Mouse (Mus musculus) embryonic facial prominence, embryonic 10.5 days (tissue): ENCODE data around the gene Insl3. TPM values are rescaled to one million over a fixed set of nuclear protein-coding genes. Genes with fewer than 3 reads are reported as not detected.
"Not testable (repeated sequence)": the region's sequence is repeated elsewhere in the genome, so short reads cannot be mapped to it uniquely, and the experiment has no call there.

Experiments
- DNase-seq: peaks from one replicate; pipeline ENCODE4 v3.0.0-alpha.2; 2017; ENCODE audit warnings: low spot score
- H3K27ac ChIP-seq: fragments of 300-500 bp; sonication (generic); replicated peaks from 2 replicates; pipeline ENCODE4 v1.5.1; 2016; ENCODE audit warnings: mild to moderate bottlenecking
- H3K27me3 ChIP-seq: fragments of 300-500 bp; sonication (generic); replicated peaks from 2 replicates; pipeline ENCODE4 v1.6.1; 2016; ENCODE audit warnings: low read depth, mild to moderate bottlenecking; ENCODE audit not compliant: poor library complexity, severe bottlenecking
- H3K36me3 ChIP-seq: fragments of 300-500 bp; sonication (generic); replicated peaks from 2 replicates; pipeline ENCODE4 v1.6.1; 2016; ENCODE audit warnings: mild to moderate bottlenecking, moderate library complexity
- H3K4me1 ChIP-seq: fragments of 300-500 bp; sonication (generic); 2 replicates; pipeline ENCODE4 v1.6.1; 2016
- H3K4me3 ChIP-seq: fragments of 300-500 bp; sonication (generic); 2 replicates; pipeline ENCODE4 v1.5.1; 2016; ENCODE audit warnings: mild to moderate bottlenecking, moderate library complexity
- H3K9me3 ChIP-seq: fragments of 300-500 bp; sonication (generic); 2 replicates; pipeline ENCODE4 v1.6.1; 2016; ENCODE audit warnings: mild to moderate bottlenecking
- WGBS: fragments of 180-500 bp; shearing (Covaris S2); methylation state at CpG from one replicate; pipeline ENCODE4 v1.1.7; 2016; 5-methylcytosine and 5-hydroxymethylcytosine counted together
- polyA plus RNA-seq: library from polyadenylated mRNA; unstranded; fragments of >200 nt; fragmentation: Nextera tagmentation; extraction: Ambion mirVana; gene quantifications from 2 replicates; pipeline ENCODE4 v1.2.1, GENCODE M21; 2016

Insl3 gene
- polyA plus RNA-seq, 1 experiment from 2014 or later = not detected

- 11% methylated on average over 29 of the region's 29 CpGs for WGBS
- Histone ChIP-seq H3K4me1 (peaks cover 20% of the 10 kb centered on the region), H3K9me3 (no peaks in the 10 kb centered on the region), H3K36me3 (no peaks in the 10 kb centered on the region), H3K4me3 (peak overlapping the region; percentile 38), H3K27ac (no peak overlapping the region), H3K27me3 (peaks cover 98% of the 10 kb centered on the region)
- DNase-seq = no peak
Observed at GRCm38 (mm10) chr8:71700493-71701269, 11.7 kb downstream of the Insl3 start.

- H3K4me1 ChIP-seq = peaks cover 20% of the 10 kb centered on the region
- no peak for DNase-seq
- no peaks in the 10 kb centered on the region for H3K9me3 ChIP-seq
- no peaks in the 10 kb centered on the region for H3K36me3 ChIP-seq
- H3K27ac ChIP-seq = no peak within 1 kb of the TSS
- H3K27me3 ChIP-seq = peaks cover 90% of the 10 kb centered on the region
- peak within 1 kb of the TSS; percentile 38 for H3K4me3 ChIP-seq
- 19% methylated on average over 33 of the region's 34 CpGs for WGBS
Observed at GRCm38 (mm10) chr8:71701414-71702086, 12.5 kb downstream of the Insl3 start, which contains the start of gene B3gnt3. TSS of gene B3gnt3 (minus strand) at chr8:71701789.

- Histone ChIP-seq H3K4me3 (no peak overlapping the region), H3K4me1 (peaks cover 20% of the 10 kb centered on the region), H3K27me3 (peaks cover 89% of the 10 kb centered on the region), H3K9me3 (no peaks in the 10 kb centered on the region), H3K36me3 (no peaks in the 10 kb centered on the region), H3K27ac (no peak overlapping the region)
- WGBS = 31% methylated on average over 4 of the region's 4 CpGs
- DNase-seq = no peak
Observed at GRCm38 (mm10) chr8:71702087-71702432, 13.0 kb downstream of the Insl3 start.

GRCm38 (mm10) chr8:71702923-71703322 lies 13.9 kb downstream of the Insl3 start:
- H3K27me3 ChIP-seq = peaks cover 89% of the 10 kb centered on the region
- no peak overlapping the region for H3K4me3 ChIP-seq
- H3K4me1 ChIP-seq = peaks cover 20% of the 10 kb centered on the region
- H3K9me3 ChIP-seq = no peaks in the 10 kb centered on the region
- no peaks in the 10 kb centered on the region for H3K36me3 ChIP-seq
- WGBS = 80% methylated on average over 3 of the region's 3 CpGs
- DNase-seq = no peak
- H3K27ac ChIP-seq = no peak overlapping the region

GRCm38 (mm10) chr8:71703400-71703799 lies 14.4 kb downstream of the Insl3 start:
- H3K36me3 ChIP-seq, DNase-seq, H3K27ac ChIP-seq, H3K4me3 ChIP-seq, H3K9me3 ChIP-seq: not testable (repeated sequence)
- H3K27me3 ChIP-seq = peaks cover 89% of the 10 kb centered on the region
- peaks cover 20% of the 10 kb centered on the region for H3K4me1 ChIP-seq

GRCm38 (mm10) chr8:71707874-71708273 lies 18.9 kb downstream of the Insl3 start:
- no peaks in the 10 kb centered on the region for H3K9me3 ChIP-seq
- H3K27ac ChIP-seq = no peak overlapping the region
- peak; percentile 60 for DNase-seq
- no peak overlapping the region for H3K4me3 ChIP-seq
- no peaks in the 10 kb centered on the region for H3K36me3 ChIP-seq
- 34% methylated on average over 8 of the region's 8 CpGs for WGBS
- H3K27me3 ChIP-seq = peaks cover 88% of the 10 kb centered on the region
- H3K4me1 ChIP-seq = peaks cover 15% of the 10 kb centered on the region

GRCm38 (mm10) chr8:71709134-71709799 lies 20.3 kb downstream of the Insl3 start:
- WGBS = 39% methylated on average over 25 of the region's 25 CpGs
- Histone ChIP-seq H3K9me3 (no peaks in the 10 kb centered on the region), H3K36me3 (no peaks in the 10 kb centered on the region), H3K27ac (no peak overlapping the region), H3K4me1 (peaks cover 15% of the 10 kb centered on the region), H3K4me3 (peak overlapping the region; percentile 40), H3K27me3 (peaks cover 79% of the 10 kb centered on the region)
- DNase-seq = no peak

- Histone ChIP-seq H3K9me3 (no peaks in the 10 kb centered on the region), H3K36me3 (no peaks in the 10 kb centered on the region), H3K27ac (no peak overlapping the region), H3K27me3 (peaks cover 76% of the 10 kb centered on the region), H3K4me1 (peaks cover 15% of the 10 kb centered on the region), H3K4me3 (peak overlapping the region; percentile 40)
- 20% methylated on average over 25 of the region's 25 CpGs for WGBS
- peak; percentile 87 for DNase-seq
Observed at GRCm38 (mm10) chr8:71709800-71710446, 20.9 kb downstream of the Insl3 start.

- Histone ChIP-seq H3K27ac (no peak overlapping the region), H3K27me3 (peaks cover 76% of the 10 kb centered on the region), H3K4me1 (peaks cover 19% of the 10 kb centered on the region), H3K4me3 (no peak overlapping the region), H3K36me3 (no peaks in the 10 kb centered on the region), H3K9me3 (no peaks in the 10 kb centered on the region)
- WGBS = 79% methylated on average over 2 of the region's 2 CpGs
- DNase-seq = no peak
Observed at GRCm38 (mm10) chr8:71711574-71711973, 22.6 kb downstream of the Insl3 start.

GRCm38 (mm10) chr8:71715531-71715930 lies 26.5 kb downstream of the Insl3 start:
- H3K4me1 ChIP-seq = peaks cover 15% of the 10 kb centered on the region
- no peaks in the 10 kb centered on the region for H3K36me3 ChIP-seq
- no peaks in the 10 kb centered on the region for H3K9me3 ChIP-seq
- no peak overlapping the region for H3K27ac ChIP-seq
- H3K27me3 ChIP-seq = peaks cover 43% of the 10 kb centered on the region
- DNase-seq = no peak
- 52% methylated on average over 8 of the region's 8 CpGs for WGBS
- H3K4me3 ChIP-seq = no peak overlapping the region

GRCm38 (mm10) chr8:71716561-71717053 lies 27.6 kb downstream of the Insl3 start:
- peaks cover 26% of the 10 kb centered on the region for H3K4me1 ChIP-seq
- no peaks in the 10 kb centered on the region for H3K9me3 ChIP-seq
- H3K27ac ChIP-seq = no peak overlapping the region
- H3K27me3 ChIP-seq = peaks cover 37% of the 10 kb centered on the region
- H3K36me3 ChIP-seq = no peaks in the 10 kb centered on the region
- H3K4me3 ChIP-seq = no peak overlapping the region
- 83% methylated on average over 13 of the region's 13 CpGs for WGBS
- DNase-seq = no peak

GRCm38 (mm10) chr8:71717096-71717495 lies 28.1 kb downstream of the Insl3 start:
- 90% methylated on average over 12 of the region's 12 CpGs for WGBS
- H3K4me1 ChIP-seq = peaks cover 31% of the 10 kb centered on the region
- no peaks in the 10 kb centered on the region for H3K9me3 ChIP-seq
- H3K4me3 ChIP-seq = no peak overlapping the region
- H3K27me3 ChIP-seq = peaks cover 37% of the 10 kb centered on the region
- H3K27ac ChIP-seq = no peak overlapping the region
- no peaks in the 10 kb centered on the region for H3K36me3 ChIP-seq
- no peak for DNase-seq
